ENCODE assay signal across 8 mouse cellular contexts in genomic region chr19:57403700-57404501, GRCm38 (mm10). TPM values are rescaled to one million over a fixed set of nuclear protein-coding genes. Genes with fewer than 3 reads are reported as not detected.
DNase-seq lines count a peak whose midpoint lies in the region; ATAC-seq and TF ChIP-seq lines count a peak whose summit lies in the region.

No protein-coding gene starts in this region.

- no peak overlapping the region for H3K9ac ChIP-seq in heart, postnatal 0 days (replicated peaks; ENCODE audit: low read depth, low read length)
- H3K9ac ChIP-seq in liver, embryonic 15.5 days = no peak overlapping the region
- H3K9ac ChIP-seq in neural tube, embryonic 12.5 days = no peak overlapping the region
- H3K9ac ChIP-seq in stomach, embryonic 16.5 days (ENCODE audit: low read length) = no peak overlapping the region

- H3K36me3 ChIP-seq in heart, postnatal 0 days (replicated peaks; ENCODE audit: control insufficient read depth, insufficient read depth, low read length) = no peaks in the 10 kb centered on the region
- no peaks in the 10 kb centered on the region for H3K36me3 ChIP-seq in liver, embryonic 15.5 days (replicated peaks)
- no peaks in the 10 kb centered on the region for H3K36me3 ChIP-seq in neural tube, embryonic 12.5 days
- H3K36me3 ChIP-seq in stomach, embryonic 16.5 days (ENCODE audit: control insufficient read depth, insufficient read depth, low read length) = no peaks in the 10 kb centered on the region

- H3K4me1 ChIP-seq in brown adipose tissue, adult 24 weeks (ENCODE audit: control insufficient read depth, insufficient read depth, insufficient read length, low read length) = no peaks in the 10 kb centered on the region
- H3K4me1 ChIP-seq in heart, postnatal 0 days (ENCODE audit: control insufficient read depth, insufficient read depth) = no peaks in the 10 kb centered on the region
- H3K4me1 ChIP-seq in liver, embryonic 15.5 days (replicated peaks) = peaks cover 4% of the 10 kb centered on the region; the same call in 1 of the 2 replicates
- peaks cover 6% of the 10 kb centered on the region; the same call in 1 of the 2 replicates for H3K4me1 ChIP-seq in neural tube, embryonic 12.5 days
- H3K4me1 ChIP-seq in stomach, embryonic 16.5 days (ENCODE audit: control insufficient read depth, insufficient read depth, low read length) = peaks cover 5% of the 10 kb centered on the region; the same call in 1 of the 2 replicates

- peak; percentile 47 for DNase-seq in fibroblast of lung, adult 2 months (ENCODE audit: low read depth)
- DNase-seq in heart, postnatal 0 days (ENCODE audit: low spot score) = peak; percentile 54
- DNase-seq in kidney, postnatal 25 days = peak; percentile 88 to 89

- peak overlapping the region; percentile 16; the same call in 1 of the 2 replicates for H3K4me3 ChIP-seq in brown adipose tissue, adult 24 weeks (ENCODE audit: insufficient read depth, low read depth, low read length)
- no peak overlapping the region for H3K4me3 ChIP-seq in heart, postnatal 0 days (ENCODE audit: low read depth, low read length)
- peak overlapping the region; percentile 26; the same call in 1 of the 2 replicates for H3K4me3 ChIP-seq in liver, embryonic 15.5 days (replicated peaks)
- no peak overlapping the region for H3K4me3 ChIP-seq in neural tube, embryonic 12.5 days
- H3K4me3 ChIP-seq in stomach, embryonic 16.5 days (replicated peaks; ENCODE audit: low read length) = no peak overlapping the region

- no peak for TF ChIP-seq EP300 in heart, postnatal 0 days (IDR thresholded peaks at IDR 0.05; ENCODE audit: low read depth)

- H3K9me3 ChIP-seq in heart, postnatal 0 days (replicated peaks; ENCODE audit: control insufficient read depth, low read length) = no peaks in the 10 kb centered on the region
- H3K9me3 ChIP-seq in liver, embryonic 15.5 days (replicated peaks) = no peaks in the 10 kb centered on the region
- H3K9me3 ChIP-seq in neural tube, embryonic 12.5 days = no peaks in the 10 kb centered on the region
- no peaks in the 10 kb centered on the region for H3K9me3 ChIP-seq in stomach, embryonic 16.5 days (replicated peaks; ENCODE audit: control insufficient read depth, low read length)

- WGBS in heart, postnatal 0 days = 16% methylated on average over 24 of the region's 24 CpGs
- WGBS in liver, embryonic 15.5 days (ENCODE audit: insufficient replicate concordance) = 13% methylated on average over 24 of the region's 24 CpGs
- 10% methylated on average over 24 of the region's 24 CpGs for WGBS in neural tube, embryonic 12.5 days
- WGBS in stomach, embryonic 16.5 days = 15% methylated on average over 24 of the region's 24 CpGs

- 0 out of 2 replicates have a peak overlapping the region, but pooled peaks have one; percentile 11 for H3K27ac ChIP-seq in brown adipose tissue, adult 24 weeks (replicated peaks; ENCODE audit: low read depth, low read length)
- H3K27ac ChIP-seq in heart, postnatal 0 days (ENCODE audit: low read depth) = no peak overlapping the region
- no peak overlapping the region for H3K27ac ChIP-seq in liver, embryonic 15.5 days (replicated peaks)
- no peak overlapping the region for H3K27ac ChIP-seq in neural tube, embryonic 12.5 days
- no peak overlapping the region for H3K27ac ChIP-seq in stomach, embryonic 16.5 days (ENCODE audit: low read length)

- TF ChIP-seq CTCF in heart, postnatal 0 days (IDR thresholded peaks at IDR 0.05; ENCODE audit: low read depth) = peak; percentile 87

- H3K27me3 ChIP-seq in heart, postnatal 0 days (ENCODE audit: control insufficient read depth, insufficient read depth, low read length) = no peaks in the 10 kb centered on the region
- H3K27me3 ChIP-seq in liver, embryonic 15.5 days = no peaks in the 10 kb centered on the region
- H3K27me3 ChIP-seq in neural tube, embryonic 12.5 days (replicated peaks) = no peaks in the 10 kb centered on the region
- H3K27me3 ChIP-seq in stomach, embryonic 16.5 days (ENCODE audit: control insufficient read depth, insufficient read depth, low read length) = no peaks in the 10 kb centered on the region

- peak; percentile 77 for ATAC-seq in CD4-positive, CD25-positive, alpha-beta regulatory T cell, adult 4 months
- peak; percentile 66 for ATAC-seq in heart, postnatal 0 days (ENCODE audit: insufficient read depth, low read depth)
- ATAC-seq in liver, embryonic 15.5 days (ENCODE audit: insufficient read depth) = peak; percentile 65
- 0 out of 2 replicates have a peak, but pooled peaks have one; percentile 25 for ATAC-seq in neural tube, embryonic 12.5 days (ENCODE audit: low FRiP score, low read depth)
- peak; percentile 59 for ATAC-seq in stomach, embryonic 16.5 days (ENCODE audit: insufficient read depth, low FRiP score)

- peak overlapping the region; percentile 36; the same call in 1 of the 2 replicates for H3K4me2 ChIP-seq in heart, postnatal 0 days (ENCODE audit: low read depth, low read length)
- peak overlapping the region; percentile 50 for H3K4me2 ChIP-seq in liver, embryonic 15.5 days
- peak overlapping the region; percentile 42 for H3K4me2 ChIP-seq in neural tube, embryonic 12.5 days (replicated peaks)
- peak overlapping the region; percentile 43 for H3K4me2 ChIP-seq in stomach, embryonic 16.5 days (ENCODE audit: low read depth, low read length)

RNA-seq across cellular contexts. Expression of gene Fam160b1, which starts 43.4 kb away (rescaled TPM):
- 1 to 10 TPM; 8.1 to 8.7 TPM for polyA plus RNA-seq in CD4-positive, CD25-positive, alpha-beta regulatory T cell, adult 4 months (2017; shearing (Covaris generic))
- 9.0 and 9.3 TPM in 2 replicates for polyA plus RNA-seq in brown adipose tissue, adult 24 weeks (2012; ENCODE audit: insufficient read depth, insufficient read length, missing spikeins)
- 12.6 and 16.3 TPM in 2 replicates for total RNA-seq in heart, postnatal 0 days (2014; rRNA removed; ENCODE audit: low replicate concordance)
- 7.0 and 7.8 TPM in 2 replicates for polyA plus RNA-seq in heart, postnatal 0 days (2015; fragmentation: Nextera tagmentation; extraction: Ambion mirVana)
- polyA plus RNA-seq in liver, embryonic 15.5 days (2015; fragmentation: Nextera tagmentation; extraction: Ambion mirVana) = 6.0 and 6.6 TPM in 2 replicates
- polyA plus RNA-seq in neural tube, embryonic 12.5 days (2016; fragmentation: Nextera tagmentation; extraction: Ambion mirVana) = 16.2 and 19.3 TPM in 2 replicates
- 11.6 and 12.4 TPM in 2 replicates for polyA plus RNA-seq in stomach, embryonic 16.5 days (2015; fragmentation: Nextera tagmentation; extraction: Ambion mirVana)

RNA-seq across cellular contexts. Expression of gene Trub1, which starts 48.8 kb away (rescaled TPM):
- polyA plus RNA-seq in CD4-positive, CD25-positive, alpha-beta regulatory T cell, adult 4 months (2017; shearing (Covaris generic)) = 10 to 100 TPM; 12.6 to 12.9 TPM
- 10.3 and 13.0 TPM in 2 replicates for polyA plus RNA-seq in brown adipose tissue, adult 24 weeks (2012; ENCODE audit: insufficient read depth, insufficient read length, missing spikeins)
- total RNA-seq in heart, postnatal 0 days (2014; rRNA removed; ENCODE audit: low replicate concordance) = 3.7 and 7.7 TPM in 2 replicates
- polyA plus RNA-seq in heart, postnatal 0 days (2015; fragmentation: Nextera tagmentation; extraction: Ambion mirVana) = 7.7 and 7.9 TPM in 2 replicates
- polyA plus RNA-seq in liver, embryonic 15.5 days (2015; fragmentation: Nextera tagmentation; extraction: Ambion mirVana) = 7.4 and 8.0 TPM in 2 replicates
- polyA plus RNA-seq in neural tube, embryonic 12.5 days (2016; fragmentation: Nextera tagmentation; extraction: Ambion mirVana) = 17.2 and 17.7 TPM in 2 replicates
- polyA plus RNA-seq in stomach, embryonic 16.5 days (2015; fragmentation: Nextera tagmentation; extraction: Ambion mirVana) = 24.7 and 25.8 TPM in 2 replicates

Comparison
In these comparisons a context has a peak if more than half of its experiments do, and no peak if none do; other contexts are left out.
1. ATAC-seq: peak in every context shown above with its lines; median percentile 77 in CD4-positive, CD25-positive, alpha-beta regulatory T cell, adult 4 months; 66 in heart, postnatal 0 days; 65 in liver, embryonic 15.5 days; 59 in stomach, embryonic 16.5 days; 25 in neural tube, embryonic 12.5 days.
2. H3K4me3 ChIP-seq: peak in brown adipose tissue, adult 24 weeks (single experiment) and liver, embryonic 15.5 days (single experiment); none in heart, postnatal 0 days (single experiment), neural tube, embryonic 12.5 days (single experiment) and stomach, embryonic 16.5 days (single experiment).
3. Peak in every context shown above with its lines, with median percentiles within 50 percentile points of each other: DNase-seq and H3K4me2 ChIP-seq.